Mouse (Mus musculus): ENCODE results near the gene Mecom.

DNA sequence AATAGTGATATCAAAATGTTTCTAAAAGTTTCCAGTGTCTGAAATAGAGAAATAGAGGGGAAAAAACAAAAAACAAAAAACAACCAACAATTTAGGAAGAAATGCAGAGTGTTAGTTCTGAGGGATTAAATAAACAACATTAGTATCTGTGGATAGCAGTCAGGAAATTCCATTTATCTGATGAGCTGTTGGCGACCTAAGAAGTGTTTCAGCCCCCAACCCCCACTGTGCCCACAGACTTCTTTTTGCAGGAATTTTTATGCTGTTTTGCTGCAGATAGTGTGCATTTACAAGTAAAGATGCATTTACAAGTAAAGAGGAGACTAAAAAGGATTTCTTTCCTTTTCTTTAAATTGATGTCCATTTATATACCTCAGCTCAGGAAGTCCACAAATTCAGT lies 441.9 kb downstream of the Mecom start:
- TF ChIP-seq CTCF (IDR thresholded peaks at IDR 0.05; ENCODE audit: low read depth, low read length): no peak
- TF ChIP-seq POLR2A (IDR thresholded peaks at IDR 0.05; ENCODE audit: borderline replicate concordance, low read depth, low read length): no peak
